Mouse (Mus musculus): ENCODE measurements around the gene Gm47985. TPM values are rescaled to one million over a fixed set of nuclear protein-coding genes. Genes with fewer than 3 reads are reported as not detected.
"Not testable (repeated sequence)": the region's sequence is repeated elsewhere in the genome, so short reads cannot be mapped to it uniquely, and the experiment has no call there.

Gm47985 gene
- polyA plus RNA-seq (2017; shearing (Covaris generic)): not detected

DNA sequence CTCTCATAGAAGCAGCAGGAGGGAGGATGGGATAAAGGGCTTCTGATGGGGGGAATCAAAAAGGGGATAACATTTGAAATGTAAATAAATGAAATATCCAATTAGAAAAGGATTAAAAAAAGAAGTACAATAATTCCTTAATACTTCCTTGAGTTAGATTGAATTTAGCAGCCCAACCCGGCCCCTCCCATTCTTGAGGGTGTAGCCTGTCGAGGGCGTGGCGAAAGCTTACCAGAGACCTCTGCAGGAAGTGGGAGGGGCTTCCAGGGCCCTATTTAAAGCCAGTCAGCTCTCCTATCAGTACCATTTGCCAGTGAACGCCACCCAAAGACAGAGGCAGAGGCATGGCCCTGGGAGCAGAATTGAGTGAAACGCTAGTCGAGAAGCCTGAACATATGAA is at the start of gene Gm47985:
TSS of gene Gm47985 (plus strand) at position 272 of the 400 bp plus-strand sequence.
- not testable (repeated sequence) for ATAC-seq

DNA sequence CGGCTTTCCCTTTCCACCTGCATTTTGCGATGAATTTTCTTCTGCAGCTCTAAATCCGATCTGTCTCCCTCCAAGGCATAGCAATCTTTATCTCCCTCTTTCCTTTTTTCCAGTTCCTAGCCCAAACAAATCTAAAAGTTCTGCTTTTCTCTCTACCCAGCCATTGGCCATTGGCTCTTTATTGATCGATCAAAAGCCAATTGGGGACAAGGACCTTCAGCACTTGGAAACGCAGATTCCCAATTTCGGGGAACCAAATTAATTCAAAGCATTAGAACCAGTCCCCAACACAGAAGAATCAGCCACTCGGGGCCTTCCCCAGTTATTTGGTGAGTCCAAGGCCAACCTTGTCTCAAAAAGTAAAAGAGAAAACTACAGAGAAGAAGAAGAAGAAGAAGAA is 49.7 kb upstream of the Gm47985 start:
- no peak for ATAC-seq

DNA sequence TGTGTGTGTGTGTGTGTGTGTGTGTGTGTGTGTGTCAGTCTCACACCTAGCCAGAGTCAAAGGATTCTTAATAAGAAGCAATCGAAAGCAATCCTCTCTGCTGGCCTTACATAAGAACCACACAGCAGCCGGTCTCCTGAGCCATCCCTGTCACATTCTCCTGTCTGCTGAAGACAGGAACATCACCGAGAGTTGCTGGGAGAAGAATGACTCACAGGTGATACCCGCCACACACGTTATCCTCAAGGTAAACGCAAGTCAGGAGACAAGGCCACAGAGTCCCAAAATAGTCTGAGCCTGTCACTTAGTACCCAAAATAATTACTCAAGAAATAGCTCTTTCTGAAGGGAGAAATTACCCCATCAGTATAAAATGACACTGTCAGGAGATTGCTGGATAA is 43.9 kb upstream of the Gm47985 start:
- ATAC-seq: no peak

DNA sequence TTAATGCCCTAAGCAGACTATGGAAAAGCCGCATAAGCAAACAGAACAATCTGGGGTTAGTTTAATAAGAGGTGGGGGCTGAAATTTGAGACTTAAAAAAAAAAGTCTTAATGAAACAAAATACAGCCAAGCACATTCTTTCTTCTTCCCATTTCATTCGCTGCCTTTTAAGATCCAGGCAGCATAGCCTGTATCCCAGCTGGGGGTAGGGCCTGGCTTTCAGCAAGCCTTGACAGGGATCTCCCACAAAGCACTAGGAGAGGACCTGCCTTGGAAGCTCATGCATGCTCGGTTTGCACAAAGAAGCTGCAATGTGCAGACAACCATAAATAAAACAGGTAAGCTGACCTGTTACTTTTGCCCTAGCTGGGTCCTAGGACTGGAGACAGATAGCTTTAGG is 41.4 kb upstream of the Gm47985 start:
- no peak for ATAC-seq

DNA sequence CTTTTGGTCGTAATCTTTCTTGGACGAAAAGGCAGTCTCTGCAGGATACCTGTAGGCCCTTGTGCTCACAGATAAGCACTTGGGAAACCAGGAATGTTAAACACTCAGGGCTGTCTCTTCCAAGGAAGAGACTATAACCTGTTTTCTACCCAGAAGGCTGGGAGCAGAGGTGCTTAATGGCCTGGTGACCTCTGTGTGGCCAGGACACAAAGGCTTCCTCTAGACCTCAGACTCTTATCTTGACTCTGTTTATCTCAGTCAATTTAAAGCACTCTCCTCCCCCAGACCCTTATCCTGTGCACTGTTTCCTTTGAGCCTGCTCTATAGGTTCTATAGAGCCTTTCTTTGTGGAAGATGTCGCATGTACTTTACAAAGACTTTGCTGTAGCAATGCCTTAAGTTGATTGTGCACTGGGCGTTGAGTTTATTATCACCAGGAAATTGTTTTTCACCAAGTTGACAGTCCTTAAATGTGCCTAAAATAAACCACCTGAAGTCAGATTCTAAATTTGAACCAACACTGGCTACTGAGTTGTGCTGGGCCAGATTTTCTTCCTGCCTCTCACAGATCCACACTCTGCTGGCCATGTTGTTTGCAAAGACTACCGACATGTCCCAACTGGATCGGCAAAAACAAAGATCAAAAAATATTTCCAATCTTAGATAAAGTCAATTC is 37.7 kb upstream of the Gm47985 start:
- ATAC-seq: no peak

DNA sequence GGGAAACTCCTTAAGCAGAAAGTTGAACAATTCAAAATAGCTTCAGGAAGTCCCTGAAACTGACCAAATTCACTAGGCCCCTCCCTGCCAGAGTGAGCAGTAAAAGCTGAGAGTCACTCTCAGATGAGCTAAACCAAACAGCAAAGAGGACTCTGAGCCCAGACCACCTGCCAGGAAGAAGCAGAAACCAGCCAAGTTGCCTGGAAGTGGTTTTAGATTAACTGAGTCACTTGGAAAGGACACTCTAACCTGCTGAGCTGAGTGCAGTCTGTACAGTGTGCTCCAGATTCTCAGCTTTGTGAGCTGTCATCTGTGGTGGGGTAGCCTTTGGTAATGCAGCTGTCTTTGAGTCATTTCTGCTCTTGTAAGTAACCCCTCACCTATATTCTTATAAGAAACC is 34.5 kb upstream of the Gm47985 start:
- no peak for ATAC-seq

DNA sequence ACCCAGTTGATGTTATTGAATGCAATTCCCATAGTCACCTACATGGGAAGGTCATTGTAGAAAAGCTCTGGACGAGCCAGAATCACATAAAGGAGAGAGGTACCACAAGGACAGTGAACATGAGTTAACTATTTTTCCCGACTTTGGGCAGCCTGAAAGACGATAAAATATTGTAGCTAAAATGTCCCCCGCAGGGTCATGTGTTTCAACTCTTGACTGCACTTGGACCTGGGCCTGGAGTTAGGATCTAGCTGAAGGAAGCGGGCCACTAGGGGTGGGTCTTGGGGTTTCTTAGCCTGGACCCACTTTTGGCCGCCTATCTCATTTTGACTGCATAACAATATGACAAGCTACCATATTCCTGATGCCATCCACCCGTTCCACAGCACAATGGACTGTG is 32.1 kb upstream of the Gm47985 start:
- no peak for ATAC-seq

DNA sequence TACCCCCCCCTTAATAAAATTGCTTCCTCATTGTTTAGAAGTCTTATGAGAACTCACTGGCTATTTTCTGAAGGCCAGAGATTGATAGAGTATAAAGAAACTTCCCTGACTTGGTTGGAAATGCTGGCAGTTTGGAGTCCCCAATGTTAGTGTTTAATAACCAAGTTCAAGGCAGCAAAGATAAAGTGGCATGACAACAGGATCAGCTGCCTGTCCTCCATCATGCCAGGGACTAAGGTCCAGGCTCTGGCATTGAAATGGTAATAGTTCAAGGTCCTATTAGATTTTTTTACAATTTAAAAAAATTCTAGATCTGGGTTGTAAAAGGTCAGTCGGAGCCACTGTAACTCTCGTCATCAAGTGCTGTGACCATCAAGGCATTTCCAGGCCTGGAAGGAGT is 31.2 kb upstream of the Gm47985 start:
- ATAC-seq: no peak

DNA sequence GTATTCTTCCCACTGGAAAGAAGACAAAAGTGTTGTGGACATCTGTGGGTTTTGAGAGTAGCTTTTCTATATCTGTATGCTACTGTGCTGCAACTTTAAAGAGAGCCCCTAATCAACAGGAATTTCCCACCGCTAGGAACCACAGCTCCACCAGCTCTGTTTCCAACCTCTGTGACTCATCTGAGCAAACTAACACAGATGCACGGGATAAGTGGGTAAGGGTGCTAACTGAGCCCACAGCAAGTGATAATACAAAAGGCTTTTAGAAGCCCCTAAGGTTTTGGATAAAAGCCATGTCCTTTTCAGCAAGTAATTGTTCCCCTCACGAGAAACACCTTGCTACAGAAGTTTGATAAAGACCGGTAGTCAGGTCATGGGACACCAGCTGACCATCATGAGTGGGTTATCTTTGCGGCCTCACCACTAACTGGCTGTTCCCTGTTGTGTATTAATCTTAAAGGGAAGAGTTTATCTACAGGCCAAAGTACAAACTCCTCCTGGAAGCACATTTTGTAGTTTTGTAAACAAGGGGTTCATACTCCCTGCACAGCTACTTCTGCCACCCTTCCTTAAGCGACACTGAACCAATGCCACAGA is 29.2 kb upstream of the Gm47985 start:
- no peak for ATAC-seq

DNA sequence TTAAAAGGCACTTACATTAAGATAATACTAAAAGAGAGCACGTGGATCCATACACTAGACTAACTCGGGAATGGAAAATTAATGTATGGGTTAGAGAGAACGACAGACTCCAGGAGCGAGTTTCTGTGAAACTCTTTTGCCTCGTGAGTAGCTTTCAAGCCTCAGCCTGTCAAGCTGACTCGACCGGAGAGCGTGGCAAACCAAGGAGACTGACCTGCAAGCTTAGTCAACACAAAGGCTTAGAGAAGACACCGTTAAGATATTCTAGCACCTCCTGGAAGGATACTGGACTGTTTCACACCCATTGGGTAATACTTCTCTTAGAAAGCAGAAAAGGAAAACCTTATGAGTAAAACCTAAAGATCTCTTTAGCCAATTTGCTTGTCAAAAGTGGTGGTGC is 28.2 kb upstream of the Gm47985 start:
- not testable (repeated sequence) for ATAC-seq

DNA sequence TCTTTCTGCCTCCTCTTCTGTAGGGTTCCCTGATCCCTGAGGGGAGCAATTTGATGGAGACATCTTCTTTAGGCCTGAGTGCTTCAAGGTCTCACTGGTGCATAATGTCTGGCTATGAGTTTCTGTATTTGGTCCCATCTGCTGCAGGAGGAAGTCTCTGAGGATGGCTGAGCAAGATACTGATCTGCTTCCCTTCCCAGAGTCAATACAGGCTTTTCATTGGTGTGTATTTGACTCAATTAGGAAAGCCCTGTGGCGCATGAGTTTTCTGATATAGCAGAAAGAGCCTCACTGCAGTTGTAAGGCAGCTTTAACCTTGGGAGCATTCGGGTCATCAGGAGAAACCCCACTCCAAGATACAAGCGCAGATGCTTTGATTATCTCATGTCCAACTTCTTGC is 26.2 kb upstream of the Gm47985 start:
- no peak for ATAC-seq

DNA sequence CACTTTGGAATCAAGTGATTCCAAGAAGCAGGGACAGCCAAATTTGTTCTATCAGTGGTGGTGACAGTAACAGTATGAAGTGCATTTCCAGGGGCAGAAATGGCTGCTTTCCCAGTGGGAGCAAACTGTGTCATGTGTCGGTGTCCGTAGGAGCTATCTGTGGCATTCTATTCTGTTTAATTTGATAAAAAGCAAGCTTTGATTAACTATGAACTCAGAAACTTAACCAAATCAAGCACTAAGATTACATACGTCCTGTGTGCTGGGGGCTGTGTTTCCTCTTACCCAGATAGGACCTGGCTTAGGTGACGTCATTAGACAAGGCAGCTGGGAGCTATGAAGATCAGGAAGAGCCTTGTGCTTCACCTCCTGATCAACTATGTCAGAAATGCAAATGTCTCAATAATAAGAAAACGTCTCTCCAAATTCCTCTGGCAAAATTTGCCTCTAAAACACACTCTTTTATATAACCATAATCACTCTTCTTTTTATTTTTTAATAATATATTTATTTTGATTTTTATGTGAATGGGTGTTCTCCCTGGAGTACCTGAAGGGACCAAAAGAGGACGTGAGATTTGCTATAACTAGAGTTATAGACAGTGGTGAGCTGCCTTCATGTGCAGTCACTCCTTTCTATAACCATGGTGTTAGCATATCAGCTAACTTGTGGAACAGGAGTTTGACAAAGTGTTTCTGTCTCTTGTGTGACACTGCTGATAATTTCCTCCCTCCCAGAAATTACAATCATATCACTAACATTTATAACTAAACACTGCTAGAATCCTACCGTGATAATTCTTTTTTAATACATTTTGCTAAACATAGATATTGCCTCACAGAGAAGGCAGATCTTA is 25.3 kb upstream of the Gm47985 start:
- ATAC-seq: no peak

DNA sequence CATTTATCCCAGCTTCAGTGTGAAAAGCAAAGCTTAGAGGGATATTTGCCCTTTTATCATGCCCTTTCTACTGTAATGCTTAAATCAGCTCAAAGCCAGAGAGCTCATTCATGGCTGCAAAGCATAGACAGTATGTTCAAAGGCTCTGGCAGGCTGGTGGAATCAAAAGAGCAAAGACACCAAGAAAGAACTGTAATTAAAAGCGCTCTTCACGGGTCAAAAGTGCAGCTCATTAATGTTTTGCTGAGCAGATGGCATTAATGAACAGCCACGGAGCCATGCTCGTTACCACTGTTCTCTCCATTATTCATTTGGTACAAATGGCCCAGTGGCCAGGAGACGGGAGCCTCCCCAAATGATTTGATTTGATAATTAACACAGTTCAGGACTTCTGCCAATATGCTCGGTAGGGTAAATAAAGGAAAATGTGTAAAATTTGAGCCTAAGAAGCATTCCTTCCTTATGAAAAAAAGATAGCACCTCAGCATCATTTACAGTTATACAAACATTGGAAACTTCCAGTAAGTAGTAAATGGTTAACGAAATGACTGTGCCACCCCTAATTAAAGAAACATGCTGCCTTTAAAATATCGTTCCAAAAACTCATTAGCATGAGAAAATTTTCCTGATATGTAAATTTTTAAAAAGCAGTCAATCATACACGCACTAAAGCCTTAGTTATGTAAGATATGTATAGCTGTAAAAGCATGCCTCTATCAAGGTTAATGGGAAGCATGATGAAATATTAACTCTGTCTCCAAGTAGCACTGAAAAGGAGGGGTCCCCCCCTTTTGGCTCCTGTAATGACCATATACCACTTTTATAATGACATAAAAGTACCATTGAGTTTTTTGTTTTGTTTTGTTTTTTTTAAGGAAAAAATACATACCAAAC is 24.1 kb upstream of the Gm47985 start:
- no peak for ATAC-seq

DNA sequence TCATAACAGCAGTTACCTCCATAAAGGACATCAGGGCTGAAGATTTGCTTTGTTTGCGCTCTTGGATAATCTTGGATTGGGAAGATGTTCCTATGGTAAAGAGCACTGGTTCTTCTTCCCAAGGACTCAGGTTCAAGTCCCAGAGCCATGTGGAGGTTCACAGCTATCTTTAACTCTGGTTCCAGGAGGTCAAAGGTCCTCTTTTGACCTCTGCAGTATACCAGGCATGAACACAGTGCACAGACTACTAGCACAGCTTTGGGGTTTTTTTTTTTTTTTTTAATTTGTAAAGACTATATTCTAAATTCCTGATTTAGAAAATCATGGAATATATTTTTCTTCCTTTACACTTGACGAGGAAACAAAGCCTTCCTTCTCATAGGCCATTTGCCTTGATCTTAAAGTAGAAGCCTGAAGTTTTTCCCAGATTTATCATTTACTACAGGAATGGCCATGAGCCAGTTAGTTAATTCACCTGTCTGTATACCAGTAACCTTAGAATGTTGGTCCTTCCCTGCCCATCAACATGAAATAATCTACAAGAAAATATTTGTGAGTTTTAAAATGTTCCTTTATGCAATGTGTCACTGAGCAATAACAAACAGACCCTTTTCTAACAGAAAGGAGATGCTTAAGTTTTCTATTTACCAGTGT is 23.4 kb upstream of the Gm47985 start:
- ATAC-seq: no peak

DNA sequence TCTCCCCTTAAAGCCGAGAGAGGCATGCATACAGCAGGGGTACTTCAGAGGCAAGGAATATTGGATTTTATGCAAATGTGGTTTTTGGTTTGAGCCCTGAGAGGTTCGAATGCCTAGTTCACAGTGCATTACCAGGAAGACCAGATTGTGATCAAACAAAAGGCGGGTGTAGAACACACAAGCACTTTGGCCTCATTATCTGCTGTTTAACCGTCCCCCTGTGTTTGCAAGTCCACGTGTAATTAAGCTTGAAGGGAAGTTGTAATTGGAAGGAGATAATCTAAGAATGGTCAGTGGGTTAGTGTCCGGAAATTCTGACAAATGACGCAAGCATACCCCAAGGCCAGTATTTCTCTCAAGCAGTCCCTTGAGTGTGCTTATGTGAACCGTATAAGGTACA is 16.3 kb upstream of the Gm47985 start:
- ATAC-seq: no peak

DNA sequence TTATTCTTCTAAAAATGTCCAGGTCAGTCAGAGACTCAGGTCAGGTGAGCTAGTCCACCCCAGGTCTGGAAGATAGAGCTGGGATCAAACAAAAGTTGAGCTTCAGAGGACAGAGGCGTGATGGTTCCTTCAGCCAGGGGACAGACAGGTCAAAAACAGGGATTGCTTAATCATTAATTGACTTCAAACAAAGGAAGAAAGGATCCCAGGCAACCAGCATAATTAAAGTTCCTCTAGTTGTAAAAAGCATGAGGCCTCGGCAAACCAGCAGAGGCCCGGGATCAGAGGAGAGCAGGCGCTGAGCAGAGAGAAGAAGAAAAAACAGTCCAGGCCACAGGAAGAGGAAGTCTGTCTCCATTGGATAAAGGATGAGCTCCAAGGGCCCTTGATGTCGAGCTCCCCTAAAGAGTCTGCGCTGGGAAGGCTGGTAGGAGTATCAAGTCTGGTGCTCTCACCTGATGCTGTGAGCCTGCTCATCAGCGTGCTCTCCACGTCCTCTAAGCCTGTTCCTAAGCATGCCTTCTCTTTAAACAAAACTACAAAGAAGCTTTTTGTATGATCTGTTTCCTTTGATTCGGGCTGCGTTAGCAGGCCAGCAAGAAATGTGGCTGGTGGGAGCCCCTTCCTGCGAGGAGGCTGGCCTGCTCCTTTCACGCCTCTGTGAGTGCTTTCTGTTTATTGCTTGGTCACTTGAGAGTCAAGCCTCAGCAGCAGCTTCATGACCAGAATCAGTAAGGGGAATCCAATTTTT is 14.9 kb upstream of the Gm47985 start:
- ATAC-seq: no peak

DNA sequence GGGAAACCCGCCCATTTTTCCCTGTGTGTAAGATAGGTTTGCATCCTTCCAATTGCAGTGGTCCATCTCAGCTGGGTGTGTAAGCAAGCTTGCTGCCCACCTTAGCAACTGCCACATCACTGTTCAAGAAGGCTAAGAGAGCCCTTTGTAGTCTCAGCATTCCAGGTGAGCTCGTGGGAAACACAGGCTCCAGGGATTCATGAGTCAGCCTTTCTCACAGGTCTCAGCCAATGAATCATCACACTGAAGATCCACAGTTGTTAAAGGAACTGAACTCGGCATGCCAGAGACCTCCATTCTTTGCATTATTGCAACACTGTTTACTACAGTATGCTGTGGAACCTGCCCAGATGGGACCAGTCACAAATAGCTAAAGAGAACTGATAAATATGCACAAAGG is 13.7 kb upstream of the Gm47985 start:
- no peak for ATAC-seq

DNA sequence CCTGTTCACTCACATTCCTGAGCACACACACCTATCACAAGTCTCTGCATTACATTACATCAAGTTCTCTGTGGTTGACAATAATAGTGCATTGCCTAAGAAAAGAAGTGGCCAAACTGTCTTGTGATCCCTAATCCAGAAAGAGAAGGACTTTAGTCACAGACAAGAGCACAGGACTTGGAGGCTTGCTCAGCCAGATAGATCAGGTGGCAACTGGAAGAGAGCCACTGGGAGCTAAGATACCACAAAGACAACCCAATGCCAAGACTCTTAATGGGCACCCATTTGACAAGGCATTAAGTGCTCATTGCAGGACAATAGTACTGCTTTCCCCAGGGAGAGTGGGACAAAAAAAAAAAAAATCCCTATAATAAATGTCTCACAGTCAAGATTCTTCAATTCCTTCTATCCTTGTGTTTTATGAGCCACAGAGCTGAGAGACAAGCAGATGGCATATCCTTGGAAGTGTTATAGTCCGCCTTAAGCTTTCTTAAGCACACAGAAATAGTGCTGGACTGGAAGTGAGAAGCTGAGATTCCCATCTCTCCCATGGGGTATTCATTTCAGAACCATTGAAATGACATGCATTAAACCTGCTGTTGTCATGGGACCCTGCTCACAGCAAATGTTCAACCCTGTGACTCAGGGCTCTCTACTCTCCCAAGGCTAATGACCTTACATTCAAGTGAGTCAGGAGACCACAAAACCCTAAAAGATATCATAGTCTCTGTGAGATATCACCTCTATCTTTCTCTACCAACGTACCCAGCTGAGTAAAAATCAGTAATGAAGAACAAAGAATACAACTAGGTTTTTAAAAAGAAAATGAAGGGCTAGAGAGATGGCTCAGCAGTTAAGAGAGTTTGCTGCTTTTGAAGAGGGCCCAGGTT is 10.5 kb upstream of the Gm47985 start:
- ATAC-seq: no peak

DNA sequence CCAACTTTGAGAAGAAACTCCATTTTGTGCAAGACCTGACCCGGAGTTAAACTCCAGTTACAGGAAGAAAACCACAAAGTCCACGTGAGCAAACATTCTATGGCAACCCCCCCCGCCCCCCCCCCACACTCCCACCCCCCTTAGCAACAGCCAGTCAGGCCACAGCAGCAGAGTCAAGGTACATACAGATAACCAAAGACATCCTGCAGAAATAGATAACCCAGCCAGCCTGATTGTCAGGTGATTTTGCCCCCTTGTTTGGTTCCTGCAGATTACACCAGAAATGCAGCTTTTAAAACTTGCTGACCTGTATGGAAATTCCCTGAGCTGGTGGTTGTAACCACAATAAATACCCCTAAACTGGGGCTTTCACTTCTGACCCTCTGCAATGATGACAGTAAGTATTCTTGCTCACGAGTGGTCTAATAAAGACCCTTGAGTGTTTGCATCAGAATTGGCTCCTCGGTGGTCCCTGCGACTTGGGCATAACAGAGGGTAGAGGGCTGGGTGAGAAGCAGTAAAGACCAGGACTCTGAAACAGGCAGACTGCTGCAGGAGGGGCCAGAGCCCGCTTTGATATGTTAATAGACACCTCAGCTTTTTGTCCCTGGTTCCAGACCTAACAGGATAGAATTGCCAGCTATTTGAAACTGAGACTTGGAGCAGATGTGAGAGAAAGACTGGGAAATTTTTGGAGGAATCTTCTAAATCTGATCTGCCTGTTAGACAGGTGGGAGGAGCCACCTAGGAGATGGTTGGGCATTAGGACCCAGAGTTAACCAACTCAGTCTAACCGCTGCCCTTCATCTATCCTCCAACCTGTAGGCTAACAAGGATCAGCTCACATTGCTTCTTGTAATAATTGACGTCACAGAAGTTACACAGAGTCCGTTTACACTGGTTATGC is 5.1 kb upstream of the Gm47985 start:
- peak; percentile 95 for ATAC-seq

All from CD4-positive, CD25-positive, alpha-beta regulatory T cell, adult 4 months (primary cell).